Mouse (Mus musculus) erythroblast, embryonic 14.5 days (primary cell): ENCODE results near the gene Pwwp2a.

Experiments
- GATA1 ChIP-seq: IDR thresholded peaks from 2 replicates; pipeline ENCODE4 v1.6.1; 2012; ENCODE audit warnings: low read length, inconsistent platforms, mixed read lengths
- TAL1 ChIP-seq: IDR thresholded peaks from 3 replicates; pipeline ENCODE4 v1.6.1; 2012; ENCODE audit warnings: low read length, inconsistent platforms, mixed read lengths

- TF ChIP-seq GATA1 (no peak), TAL1 (no peak)
These were observed 26.6 kb downstream of the Pwwp2a start for GRCm38 (mm10) chr11:43708409-43708808.
